Mouse (Mus musculus) testis, postnatal 14 days (tissue): ENCODE data around the gene Mdm2.
A peak's percentile ranks its signal among the peaks of the same experiment; 100 is the strongest.

ENCODE experiments used
- DNase-seq: peaks from one replicate; pipeline ENCODE4 v3.0.0; 2021; ENCODE audit warnings: low spot score

Mdm2 gene

GRCm38 (mm10) chr10:117668546-117669300 is 41.8 kb downstream of the Mdm2 start:
- DNase-seq, result no peak

- DNase-seq, result no peak
Observed at GRCm38 (mm10) chr10:117667663-117668507, 42.7 kb downstream of the Mdm2 start.

GRCm38 (mm10) chr10:117666947-117667630 is 43.5 kb downstream of the Mdm2 start:
- DNase-seq, result no peak

GRCm38 (mm10) chr10:117666361-117666760 is 44.2 kb downstream of the Mdm2 start:
- no peak for DNase-seq

GRCm38 (mm10) chr10:117665376-117666275 is 44.9 kb downstream of the Mdm2 start:
- no peak for DNase-seq

- no peak for DNase-seq
Observed at GRCm38 (mm10) chr10:117664926-117665209, 45.7 kb downstream of the Mdm2 start.

GRCm38 (mm10) chr10:117664208-117664925 is 46.2 kb downstream of the Mdm2 start:
- DNase-seq, result no peak

- DNase-seq, result peak; percentile 43
Observed at GRCm38 (mm10) chr10:117663865-117664200, 46.7 kb downstream of the Mdm2 start.

GRCm38 (mm10) chr10:117663056-117663864 is 47.3 kb downstream of the Mdm2 start:
- DNase-seq, result no peak

GRCm38 (mm10) chr10:117662316-117663055 is 48.1 kb downstream of the Mdm2 start:
- DNase-seq, result no peak

- no peak for DNase-seq
Observed at GRCm38 (mm10) chr10:117659819-117660218, 50.7 kb downstream of the Mdm2 start.

GRCm38 (mm10) chr10:117659430-117659813 is 51.1 kb downstream of the Mdm2 start:
- no peak for DNase-seq

GRCm38 (mm10) chr10:117658522-117659429 is 51.8 kb downstream of the Mdm2 start:
- DNase-seq, result no peak

GRCm38 (mm10) chr10:117657659-117658306 is 52.8 kb downstream of the Mdm2 start:
- no peak for DNase-seq

- no peak for DNase-seq
Observed at GRCm38 (mm10) chr10:117656985-117657658, 53.4 kb downstream of the Mdm2 start.

GRCm38 (mm10) chr10:117656662-117656962 is 53.9 kb downstream of the Mdm2 start:
- no peak for DNase-seq

- DNase-seq, result no peak
Observed at GRCm38 (mm10) chr10:117655908-117656661, 54.5 kb downstream of the Mdm2 start.
